Mouse (Mus musculus): Measurements from ENCODE around the gene Top2a.

Gene Top2a

GRCm38 (mm10) chr11:98949958-98950460, 74.0 kb downstream of the Top2a start:
- DNase-seq (ENCODE audit: low read depth, low spot score), result no peak

- no peak for DNase-seq (ENCODE audit: low read depth, low spot score)
Observed at GRCm38 (mm10) chr11:98949242-98949957, 74.6 kb downstream of the Top2a start.

GRCm38 (mm10) chr11:98947969-98948569, 75.9 kb downstream of the Top2a start:
- DNase-seq (ENCODE audit: low read depth, low spot score), result no peak

- no peak for DNase-seq (ENCODE audit: low read depth, low spot score)
Observed at GRCm38 (mm10) chr11:98945605-98945977, 78.4 kb downstream of the Top2a start.

GRCm38 (mm10) chr11:98944897-98945604, 78.9 kb downstream of the Top2a start:
- DNase-seq (ENCODE audit: low read depth, low spot score), result no peak

GRCm38 (mm10) chr11:98943741-98944461, 80.1 kb downstream of the Top2a start:
- no peak for DNase-seq (ENCODE audit: low read depth, low spot score)

Data from mesoderm, embryonic 11.5 days (tissue).